Mouse (Mus musculus) embryonic facial prominence, embryonic 15.5 days (tissue): ENCODE data around the gene Ina. TPM values are rescaled to one million over a fixed set of nuclear protein-coding genes. Genes with fewer than 3 reads are reported as not detected.

Experiments
- ATAC-seq: fragments of 200-750 bp; cut with Nextera tagmentation; 2 replicates; pipeline ENCODE4 v1.8.0; 2017; ENCODE audit warnings: low read depth, moderate TSS enrichment; ENCODE audit not compliant: insufficient number of reproducible peaks, low FRiP score, low TSS enrichment
- H3K27ac ChIP-seq: fragments of 300-500 bp; sonication (generic); replicated peaks from 2 replicates; pipeline ENCODE4 v1.5.1; 2015; ENCODE audit warnings: mild to moderate bottlenecking, inconsistent platforms
- H3K27me3 ChIP-seq: fragments of 300-500 bp; sonication (generic); 2 replicates; pipeline ENCODE4 v1.6.1; 2015; ENCODE audit warnings: inconsistent platforms
- H3K36me3 ChIP-seq: fragments of 300-500 bp; sonication (generic); 2 replicates; pipeline ENCODE4 v1.6.1; 2015; ENCODE audit warnings: mild to moderate bottlenecking, inconsistent platforms
- H3K4me1 ChIP-seq: fragments of 300-500 bp; sonication (generic); 2 replicates; pipeline ENCODE4 v1.6.1; 2015; ENCODE audit warnings: inconsistent platforms
- H3K4me2 ChIP-seq: fragments of 300-500 bp; sonication (generic); replicated peaks from 2 replicates; pipeline ENCODE4 v1.6.1; 2015; ENCODE audit warnings: mild to moderate bottlenecking, inconsistent platforms
- H3K4me3 ChIP-seq: fragments of 300-500 bp; sonication (generic); replicated peaks from 2 replicates; pipeline ENCODE4 v1.5.1; 2015; ENCODE audit warnings: mild to moderate bottlenecking, inconsistent platforms
- H3K9ac ChIP-seq: fragments of 300-500 bp; sonication (generic); 2 replicates; pipeline ENCODE4 v1.6.1; 2015; ENCODE audit warnings: inconsistent platforms
- H3K9me3 ChIP-seq: fragments of 300-500 bp; sonication (generic); replicated peaks from 2 replicates; pipeline ENCODE4 v1.6.1; 2016; ENCODE audit warnings: inconsistent platforms
- WGBS: fragments of 180-500 bp; shearing (Covaris S2); methylation state at CpG from one replicate; pipeline ENCODE4 v1.1.7; 2015; 5-methylcytosine and 5-hydroxymethylcytosine counted together
- polyA plus RNA-seq: library from polyadenylated mRNA; unstranded; fragments of >200 nt; fragmentation: Nextera tagmentation; extraction: Ambion mirVana; gene quantifications from 2 replicates; pipeline ENCODE4 v1.2.1, GENCODE M21; 2015

Gene Ina
- polyA plus RNA-seq, 1 experiment from 2014 or later: 7.6 TPM

DNA sequence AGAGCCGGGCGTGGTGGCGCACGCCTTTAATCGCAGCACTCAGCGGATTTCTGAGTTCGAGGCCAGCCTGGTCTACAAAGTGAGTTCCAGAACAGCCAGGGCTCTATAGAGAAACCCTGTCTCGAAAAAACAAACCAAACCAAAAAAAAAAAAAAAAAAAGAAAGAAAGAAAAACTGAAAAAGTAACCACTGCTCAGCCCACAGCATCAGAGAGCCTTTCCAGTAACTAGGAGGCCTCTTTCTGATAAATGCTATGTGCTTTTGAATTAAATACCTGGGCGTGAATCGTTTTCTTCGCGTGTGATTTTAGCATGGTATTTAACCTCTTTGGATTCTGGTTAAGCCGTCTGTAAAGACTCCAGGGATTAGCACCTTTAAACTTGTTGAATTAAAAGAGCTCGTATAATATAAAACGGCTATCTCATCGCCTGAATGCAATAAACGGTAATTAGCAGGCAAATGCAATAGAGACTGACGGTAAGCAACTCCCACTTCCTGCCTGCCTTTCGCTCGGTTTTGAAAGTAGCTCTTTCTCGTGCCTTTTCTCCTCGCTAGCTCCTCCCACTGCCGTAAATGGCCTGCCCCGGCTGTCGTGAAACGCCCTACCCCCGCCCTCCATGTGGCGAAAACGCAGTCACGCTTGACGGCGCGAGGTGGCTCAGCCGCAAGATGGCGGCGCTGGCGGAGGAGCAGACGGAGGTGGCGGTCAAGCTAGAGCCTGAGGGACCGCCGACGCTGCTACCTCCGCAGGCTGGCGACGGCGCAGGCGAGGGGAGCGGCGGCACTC is 52.8 kb downstream of the Ina start, which contains the start of gene Taf5:
Gene Taf5, plus strand, starts transcription at position 651 of the 787 bp plus-strand sequence.
- H3K36me3 ChIP-seq: peaks cover 16% of the 10 kb centered on the region
- 9% methylated on average over 49 of the region's 49 CpGs for WGBS
- peak within 1 kb of the TSS; percentile 91 for H3K9ac ChIP-seq
- peak within 1 kb of the TSS; percentile 98 for H3K4me3 ChIP-seq
- H3K27ac ChIP-seq: peak within 1 kb of the TSS; percentile 89
- no peaks in the 10 kb centered on the region for H3K9me3 ChIP-seq
- peaks cover 14% of the 10 kb centered on the region for H3K4me1 ChIP-seq
- peak within 1 kb of the TSS; percentile 70 for H3K4me2 ChIP-seq
- peak; percentile 83 for ATAC-seq
- H3K27me3 ChIP-seq: no peaks in the 10 kb centered on the region

GRCm38 (mm10) chr19:47067924-47068611 is 53.6 kb downstream of the Ina start:
- H3K4me3 ChIP-seq: peak overlapping the region; percentile 98
- H3K4me2 ChIP-seq: peak overlapping the region; percentile 70
- ATAC-seq: peak; percentile 93
- peaks cover 24% of the 10 kb centered on the region for H3K36me3 ChIP-seq
- peak overlapping the region; percentile 91 for H3K9ac ChIP-seq
- peaks cover 14% of the 10 kb centered on the region for H3K4me1 ChIP-seq
- H3K9me3 ChIP-seq: no peaks in the 10 kb centered on the region
- peak overlapping the region; percentile 89 for H3K27ac ChIP-seq
- under 1% methylated on average over 72 of the region's 72 CpGs for WGBS
- H3K27me3 ChIP-seq: no peaks in the 10 kb centered on the region

Other genes with a start within 250 kb of the Ina start
- gene Nt5c2, start 455 bp downstream of the Ina start, polyA plus RNA-seq: 64.9 and 73.4 TPM in 2 replicates
- gene Pcgf6, start 36.2 kb downstream of the Ina start, polyA plus RNA-seq: 17.4 and 17.8 TPM in 2 replicates
- gene Taf5, start 53.0 kb downstream of the Ina start, polyA plus RNA-seq: 4.8 TPM in 2 replicates
- 1,091 and 1,212 TPM in 2 replicates for gene Usmg5, start 75.9 kb downstream of the Ina start, polyA plus RNA-seq
- gene Pdcd11, start 76.1 kb downstream of the Ina start, polyA plus RNA-seq: 8.3 and 10.3 TPM in 2 replicates
- gene Calhm2, start 123.6 kb downstream of the Ina start, polyA plus RNA-seq: 11.9 and 13.4 TPM in 2 replicates
- not detected in 2 replicates for gene Calhm1, start 129.6 kb downstream of the Ina start, polyA plus RNA-seq
- gene Calhm3, start 143.1 kb downstream of the Ina start, polyA plus RNA-seq: not detected in 2 replicates
- gene Neurl1a, start 164.1 kb downstream of the Ina start, polyA plus RNA-seq: 8.0 and 9.0 TPM in 2 replicates